In the genomic region with DNA sequence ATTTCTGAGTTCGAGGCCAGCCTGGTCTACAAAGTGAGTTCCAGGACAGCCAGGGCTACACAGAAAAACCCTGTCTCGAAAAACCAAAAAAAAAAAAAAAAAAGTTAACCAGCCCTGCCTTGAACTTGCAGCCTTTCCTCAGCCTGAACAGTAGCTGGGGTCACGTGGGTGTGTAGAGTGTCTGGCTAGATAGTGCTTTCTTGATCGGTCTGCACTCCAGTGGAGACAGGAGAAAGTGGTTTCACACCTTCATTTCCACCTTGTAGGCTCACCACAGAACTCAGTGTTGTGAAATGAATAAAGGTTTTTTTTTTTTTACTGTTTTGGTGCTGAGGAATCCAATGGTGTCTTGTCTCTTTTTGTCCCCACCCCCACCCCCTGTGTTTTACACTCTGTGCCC, we compare ENCODE assay signal across 28 mouse cellular contexts. TPM values are rescaled to one million over a fixed set of nuclear protein-coding genes. Genes with fewer than 3 reads are reported as not detected.
A peak's percentile ranks its signal among the peaks of the same experiment; 100 is the strongest.
DNase-seq lines count a peak whose midpoint lies in the region; ATAC-seq and TF ChIP-seq lines count a peak whose summit lies in the region.
"Had no signal": no experiment of that assay in that cellular context is flagged by ENCODE, and none has a peak within 500 bp of the region (broad histone marks: within the 10 kb centered on the region; RNA-seq: fewer than 3 reads in every experiment).

No protein-coding gene starts in this region.

- H3K27me3 ChIP-seq in myocyte (ENCODE audit: control insufficient read depth, insufficient read depth, insufficient read length) = no peaks in the 10 kb centered on the region
- no peaks in the 10 kb centered on the region for H3K27me3 ChIP-seq in midbrain, embryonic 14.5 days (ENCODE audit: control insufficient read depth, insufficient read depth, low read length)
- no peaks in the 10 kb centered on the region for H3K27me3 ChIP-seq in heart, embryonic 12.5 days (replicated peaks)
- H3K27me3 ChIP-seq: embryonic facial prominence, embryonic 12.5 days; heart, embryonic 13.5 days; kidney, embryonic 15.5 days; limb, embryonic 13.5 days; neural tube, embryonic 13.5 days had no signal

- H3K36me3 ChIP-seq in myocyte (ENCODE audit: control insufficient read depth, insufficient read depth) = no peaks in the 10 kb centered on the region
- H3K36me3 ChIP-seq in midbrain, embryonic 14.5 days (ENCODE audit: control insufficient read depth, insufficient read depth, low read length) = no peaks in the 10 kb centered on the region
- H3K36me3 ChIP-seq in heart, embryonic 12.5 days = no peaks in the 10 kb centered on the region
- H3K36me3 ChIP-seq: embryonic facial prominence, embryonic 12.5 days; heart, embryonic 13.5 days; kidney, embryonic 15.5 days; limb, embryonic 13.5 days; neural tube, embryonic 13.5 days had no signal

- peaks cover 11% of the 10 kb centered on the region; the same call in 1 of the 2 replicates for H3K4me1 ChIP-seq in midbrain, embryonic 14.5 days (ENCODE audit: control insufficient read depth, insufficient read depth, low read length)
- H3K4me1 ChIP-seq in heart, embryonic 12.5 days (replicated peaks) = no peaks in the 10 kb centered on the region
- H3K4me1 ChIP-seq: embryonic facial prominence, embryonic 12.5 days had no signal

- no peak for TF ChIP-seq POLR2A in myocyte (IDR thresholded peaks at IDR 0.05; ENCODE audit: insufficient read length, low read depth)

- no peak overlapping the region for H3K4me2 ChIP-seq in myocyte (ENCODE audit: low read depth)
- H3K4me2 ChIP-seq in midbrain, embryonic 14.5 days (ENCODE audit: low read length) = no peak overlapping the region
- H3K4me2 ChIP-seq in heart, embryonic 12.5 days = no peak overlapping the region
- H3K4me2 ChIP-seq: embryonic facial prominence, embryonic 12.5 days; heart, embryonic 13.5 days; hindbrain, embryonic 14.5 days; kidney, embryonic 15.5 days; limb, embryonic 13.5 days; neural tube, embryonic 13.5 days had no signal

- ATAC-seq in CD4-positive, CD25-positive, alpha-beta regulatory T cell, adult 4 months = peak; percentile 54
- ATAC-seq in midbrain, embryonic 14.5 days (ENCODE audit: low FRiP score, low TSS enrichment) = no peak
- no peak for ATAC-seq in heart, embryonic 12.5 days (ENCODE audit: insufficient number of reproducible peaks, low FRiP score)
- ATAC-seq: forebrain, embryonic 14.5 days; midbrain, embryonic 16.5 days had no signal

- H3K9ac ChIP-seq in midbrain, embryonic 14.5 days (replicated peaks; ENCODE audit: low read length) = no peak overlapping the region
- H3K9ac ChIP-seq in heart, embryonic 12.5 days = no peak overlapping the region
- H3K9ac ChIP-seq: embryonic facial prominence, embryonic 12.5 days; heart, embryonic 13.5 days; hindbrain, embryonic 14.5 days; kidney, embryonic 15.5 days; limb, embryonic 13.5 days; neural tube, embryonic 13.5 days had no signal

- peak; percentile 79 for DNase-seq in CD4-positive helper T cell, adult 2 months (ENCODE audit: low read depth, low spot score)
- peak; percentile 66 for DNase-seq in T-cell, adult 2 months (ENCODE audit: low spot score)
- DNase-seq in midbrain, embryonic 14.5 days = no peak
- no peak for DNase-seq in testis, postnatal 14 days (ENCODE audit: low spot score)
- DNase-seq: adrenal gland, postnatal 10 days; cerebellum, adult 8-10 months; cerebellum, postnatal 36 days; gastrocnemius, postnatal 14 days; heart, adult 18-20 months; heart, postnatal 10 days; kidney, adult 18-20 months; kidney, postnatal 25 days; lung, postnatal 4 days; right cerebral cortex, postnatal 4 days; thymus, adult 2 months; thymus, postnatal 36 days had no signal

- no peak overlapping the region for H3ac ChIP-seq in myocyte (ENCODE audit: control insufficient read depth, insufficient read length)

- no peak overlapping the region for H3K27ac ChIP-seq in midbrain, embryonic 14.5 days (replicated peaks; ENCODE audit: low read depth, low read length)
- H3K27ac ChIP-seq in heart, embryonic 12.5 days (ENCODE audit: poor library complexity, severe bottlenecking) = no peak overlapping the region
- H3K27ac ChIP-seq: embryonic facial prominence, embryonic 12.5 days; heart, embryonic 13.5 days; hindbrain, embryonic 14.5 days; kidney, embryonic 15.5 days; limb, embryonic 13.5 days; neural tube, embryonic 13.5 days; stomach, postnatal 0 days had no signal

- no peak overlapping the region for H3K4me3 ChIP-seq in myocyte
- H3K4me3 ChIP-seq in midbrain, embryonic 14.5 days (replicated peaks; ENCODE audit: low read depth, low read length) = no peak overlapping the region
- no peak overlapping the region for H3K4me3 ChIP-seq in heart, embryonic 12.5 days
- H3K4me3 ChIP-seq: embryonic facial prominence, embryonic 12.5 days; heart, embryonic 13.5 days; kidney, embryonic 15.5 days; limb, embryonic 13.5 days; neural tube, embryonic 13.5 days had no signal

- WGBS in midbrain, embryonic 14.5 days = 79% methylated on average over 4 of the region's 4 CpGs
- WGBS in heart, embryonic 12.5 days = 84% methylated on average over 4 of the region's 4 CpGs

- H3K9me3 ChIP-seq in midbrain, embryonic 14.5 days (ENCODE audit: control insufficient read depth, low read length) = no peaks in the 10 kb centered on the region
- no peaks in the 10 kb centered on the region for H3K9me3 ChIP-seq in heart, embryonic 12.5 days (replicated peaks)
- H3K9me3 ChIP-seq: embryonic facial prominence, embryonic 12.5 days; kidney, embryonic 15.5 days; limb, embryonic 13.5 days; neural tube, embryonic 13.5 days had no signal

- H3K79me2 ChIP-seq in myocyte (ENCODE audit: control insufficient read depth, insufficient read depth) = no peaks in the 10 kb centered on the region

TF ChIP-seq in myocyte, 11 proteins besides CTCF, POLR2A, EP300 and RAD21:
- TF ChIP-seq CEBPB (IDR thresholded peaks at IDR 0.05; ENCODE audit: insufficient read depth, poor library complexity, severe bottlenecking) (no peak), MYOD1 (IDR thresholded peaks at IDR 0.05; ENCODE audit: control insufficient read depth in 1 of 3, insufficient read length in 2 of 3, low read depth in 2 of 3) (no peak), USF1 (IDR thresholded peaks at IDR 0.05; ENCODE audit: low read depth) (peak; percentile 3), TCF12 (IDR thresholded peaks at IDR 0.05; ENCODE audit: insufficient read depth, poor library complexity, severe bottlenecking) (no peak)

RNA-seq across cellular contexts. Expression of a gene that starts 5.0 kb away (rescaled TPM):
- polyA plus RNA-seq in CD4-positive, CD25-positive, alpha-beta regulatory T cell, adult 4 months (2017; shearing (Covaris generic)) = 10 to 100 TPM in 1 of 2 experiments, 1 to 10 TPM in 1; 7.7 to 12.1 TPM
- 2.2 TPM for polyA plus RNA-seq in myocyte (2012; fragmentation: generic; extraction: Trizol)
- polyA plus RNA-seq in midbrain, embryonic 14.5 days (2014; fragmentation: Nextera tagmentation; extraction: Ambion mirVana) = 43.0 and 46.7 TPM in 2 replicates
- 9.0 and 10.2 TPM in 2 replicates for polyA plus RNA-seq in heart, embryonic 12.5 days (2016; fragmentation: Nextera tagmentation; extraction: Ambion mirVana)

RNA-seq across cellular contexts. Expression of a gene that starts 16.8 kb away (rescaled TPM):
- polyA plus RNA-seq in CD4-positive, CD25-positive, alpha-beta regulatory T cell, adult 4 months (2017; shearing (Covaris generic)) = 100 to 1,000 TPM in 1 of 2 experiments, 10 to 100 TPM in 1; 69.7 to 113 TPM
- polyA plus RNA-seq in myocyte (2012; fragmentation: generic; extraction: Trizol) = 27.7 TPM
- 29.9 TPM in 2 replicates for polyA plus RNA-seq in midbrain, embryonic 14.5 days (2014; fragmentation: Nextera tagmentation; extraction: Ambion mirVana)
- 16.8 and 17.4 TPM in 2 replicates for polyA plus RNA-seq in heart, embryonic 12.5 days (2016; fragmentation: Nextera tagmentation; extraction: Ambion mirVana)

Comparison
In these comparisons a context has a peak if more than half of its experiments do, and no peak if none do; other contexts are left out.
1. DNase-seq: peak in CD4-positive helper T cell, adult 2 months (single experiment) and T-cell, adult 2 months (single experiment); none in midbrain, embryonic 14.5 days (single experiment) and testis, postnatal 14 days (single experiment).